Mouse (Mus musculus) fat pad, adult 2 months (tissue): ENCODE data around the gene Igsf11.

ENCODE experiments used
- DNase-seq: peaks from one replicate; pipeline ENCODE4 v3.0.0-alpha.2; 2011; ENCODE audit warnings: low read depth, low spot score; ENCODE audit errors: extremely low read depth

The Igsf11 gene

GRCm38 (mm10) chr16:38892371-38892770 lies at the start of gene Igsf11:
Igsf11 (plus strand) TSS chr16:38892671.
- DNase-seq = no peak

GRCm38 (mm10) chr16:38858120-38858749 lies 34.2 kb upstream of the Igsf11 start:
- no peak for DNase-seq

GRCm38 (mm10) chr16:38860548-38860947 lies 31.9 kb upstream of the Igsf11 start:
- no peak for DNase-seq

- no peak for DNase-seq
Observed at GRCm38 (mm10) chr16:38864358-38864757, 28.1 kb upstream of the Igsf11 start.

- no peak for DNase-seq
Observed at GRCm38 (mm10) chr16:38873231-38873630, 19.2 kb upstream of the Igsf11 start.

- DNase-seq = no peak
Observed at GRCm38 (mm10) chr16:38874481-38874880, 18.0 kb upstream of the Igsf11 start.

- no peak for DNase-seq
Observed at GRCm38 (mm10) chr16:38898816-38899425, 6.5 kb downstream of the Igsf11 start.

- DNase-seq = no peak
Observed at GRCm38 (mm10) chr16:38900024-38900423, 7.6 kb downstream of the Igsf11 start.

- DNase-seq = no peak
Observed at GRCm38 (mm10) chr16:38902111-38902778, 9.8 kb downstream of the Igsf11 start.

- DNase-seq = no peak
Observed at GRCm38 (mm10) chr16:38903020-38903419, 10.5 kb downstream of the Igsf11 start.

GRCm38 (mm10) chr16:38904202-38904601 lies 11.7 kb downstream of the Igsf11 start:
- DNase-seq = no peak

GRCm38 (mm10) chr16:38905911-38906310 lies 13.4 kb downstream of the Igsf11 start:
- no peak for DNase-seq

- DNase-seq = no peak
Observed at GRCm38 (mm10) chr16:38908304-38908703, 15.8 kb downstream of the Igsf11 start.

- no peak for DNase-seq
Observed at GRCm38 (mm10) chr16:38909506-38909905, 17.0 kb downstream of the Igsf11 start.

- no peak for DNase-seq
Observed at GRCm38 (mm10) chr16:38910088-38910487, 17.6 kb downstream of the Igsf11 start.

GRCm38 (mm10) chr16:38915451-38915850 lies 23.0 kb downstream of the Igsf11 start:
- no peak for DNase-seq

- DNase-seq = no peak
Observed at GRCm38 (mm10) chr16:38916053-38916786, 23.7 kb downstream of the Igsf11 start.

- no peak for DNase-seq
Observed at GRCm38 (mm10) chr16:38916885-38917284, 24.4 kb downstream of the Igsf11 start.

GRCm38 (mm10) chr16:38918121-38918520 lies 25.6 kb downstream of the Igsf11 start:
- DNase-seq = no peak

GRCm38 (mm10) chr16:38920488-38920887 lies 28.0 kb downstream of the Igsf11 start:
- no peak for DNase-seq

- no peak for DNase-seq
Observed at GRCm38 (mm10) chr16:38924940-38925339, 32.5 kb downstream of the Igsf11 start.

- DNase-seq = no peak
Observed at GRCm38 (mm10) chr16:38928760-38929159, 36.3 kb downstream of the Igsf11 start.
